Mouse (Mus musculus) CH12.LX (cell line): ENCODE results near the gene Hoxa13. TPM values are rescaled to one million over a fixed set of nuclear protein-coding genes. Genes with fewer than 3 reads are reported as not detected.

Source experiments
- DNase-seq: peaks from one replicate; pipeline ENCODE4 v3.0.0-alpha.2; 2013; ENCODE audit errors: extremely low read depth
- H3K27ac ChIP-seq: 2 replicates; pipeline ENCODE4 v1.5.1; 2012; ENCODE audit warnings: low read depth, mild to moderate bottlenecking, control low read depth, moderate library complexity; ENCODE audit not compliant: insufficient read depth
- H3K27me3 ChIP-seq: replicated peaks from 2 replicates; pipeline ENCODE3; 2012; ENCODE audit warnings: inconsistent platforms
- H3K36me3 ChIP-seq, 2 experiments: replicated peaks in 1 of 2; 2 replicates each; pipeline versions ENCODE3 to v1.6.1; 2012; ENCODE audit warnings: inconsistent platforms in 1 of 2, low read length in 1 of 2, mild to moderate bottlenecking in 1 of 2, mixed read lengths in 1 of 2, moderate library complexity in 1 of 2; ENCODE audit not compliant: control insufficient read depth in 1 of 2, insufficient read depth in 1 of 2
- H3K4me1 ChIP-seq, 2 experiments: 2 replicates each; pipeline ENCODE4 v1.6.1; 2012; ENCODE audit warnings: inconsistent platforms in 1 of 2, moderate library complexity in 1 of 2; ENCODE audit not compliant: insufficient read depth in 2 of 2, control insufficient read depth in 1 of 2
- H3K4me2 ChIP-seq: 2 replicates; pipeline ENCODE4 v1.6.1; 2012; ENCODE audit warnings: low read depth, mild to moderate bottlenecking, control low read depth; ENCODE audit not compliant: poor library complexity, insufficient read depth, severe bottlenecking
- H3K4me3 ChIP-seq, 3 experiments: fragments of 150-350 bp in 1 of 3; sonication (generic) in 1 of 3; replicated peaks in 1 of 3; 2 replicates each; pipeline versions ENCODE3 to v1.5.1; 2011 to 2012; ENCODE audit warnings: low read depth in 2 of 3, low read length in 2 of 3, mild to moderate bottlenecking in 2 of 3, moderate library complexity in 2 of 3, control low read depth in 1 of 3, improper control_type of control experiment in 1 of 3, inconsistent platforms in 1 of 3, mixed read lengths in 1 of 3; ENCODE audit not compliant: poor library complexity in 1 of 3
- H3K79me2 ChIP-seq: replicated peaks from 2 replicates; pipeline ENCODE4 v1.6.1; 2012; ENCODE audit warnings: mild to moderate bottlenecking, moderate library complexity; ENCODE audit not compliant: control insufficient read depth, poor library complexity, insufficient read depth, severe bottlenecking; ENCODE audit errors: extremely low read depth
- H3K9ac ChIP-seq: 2 replicates; pipeline ENCODE4 v1.6.1; 2012; ENCODE audit warnings: low read depth, mild to moderate bottlenecking, control low read depth, moderate library complexity; ENCODE audit not compliant: insufficient read depth
- H3K9me3 ChIP-seq: replicated peaks from 2 replicates; pipeline ENCODE3; 2012; ENCODE audit warnings: low read length, inconsistent platforms, mixed read lengths
- BHLHE40 ChIP-seq: IDR thresholded peaks from 2 replicates; pipeline ENCODE4 v1.6.1; 2011; ENCODE audit warnings: mild to moderate bottlenecking, low read depth, low read length, improper control_type of control experiment
- CTCF ChIP-seq, 2 experiments: IDR thresholded peaks in 1 of 2; conservative IDR thresholded peaks in 1 of 2; 2 replicates each; pipeline ENCODE4 v1.5.1; 2011 to 2012; ENCODE audit warnings: low read depth in 2 of 2, low read length in 2 of 2, improper control_type of control experiment in 1 of 2, inconsistent platforms in 1 of 2, mild to moderate bottlenecking in 1 of 2, moderate library complexity in 1 of 2
- E2F4 ChIP-seq: IDR thresholded peaks from 2 replicates; pipeline ENCODE4 v1.6.1; 2011; ENCODE audit warnings: low read depth, low read length, improper control_type of control experiment; ENCODE audit not compliant: insufficient replicate concordance
- ETS1 ChIP-seq: conservative IDR thresholded peaks from 2 replicates; pipeline ENCODE4 v1.6.1; 2012; ENCODE audit warnings: low read depth, mild to moderate bottlenecking, inconsistent platforms, low read length, improper control_type of control experiment, moderate library complexity
- GABPA ChIP-seq: IDR thresholded peaks from 2 replicates; pipeline ENCODE4 v1.6.1; 2012; ENCODE audit warnings: low read depth, low read length, improper control_type of control experiment, inconsistent platforms; ENCODE audit not compliant: insufficient replicate concordance
- KAT2A ChIP-seq: IDR thresholded peaks from 2 replicates; pipeline ENCODE4 v1.6.1; 2012; ENCODE audit warnings: low read length, improper control_type of control experiment, inconsistent platforms; ENCODE audit not compliant: insufficient replicate concordance
- MAFK ChIP-seq: IDR thresholded peaks from 2 replicates; pipeline ENCODE4 v1.6.1; 2011; ENCODE audit warnings: low read length, improper control_type of control experiment; ENCODE audit not compliant: insufficient replicate concordance
- MAX ChIP-seq: IDR thresholded peaks from 2 replicates; pipeline ENCODE4 v1.6.1; 2011; ENCODE audit warnings: low read length, improper control_type of control experiment
- MEF2A ChIP-seq: IDR thresholded peaks from 2 replicates; pipeline ENCODE4 v1.6.1; 2014; ENCODE audit warnings: low read depth, mild to moderate bottlenecking, inconsistent platforms, low read length, improper control_type of control experiment, borderline replicate concordance
- MXI1 ChIP-seq: IDR thresholded peaks from 2 replicates; pipeline ENCODE4 v1.6.1; 2011; ENCODE audit warnings: mild to moderate bottlenecking, low read depth, low read length, improper control_type of control experiment
- MYC ChIP-seq: IDR thresholded peaks from 2 replicates; pipeline ENCODE4 v1.6.1; 2011; ENCODE audit warnings: low read depth, mild to moderate bottlenecking, improper control_type of control experiment, low read length
- NELFE ChIP-seq: IDR thresholded peaks from 2 replicates; pipeline ENCODE4 v1.6.1; 2011; ENCODE audit warnings: low read depth, low read length, improper control_type of control experiment
- NRF1 ChIP-seq: IDR thresholded peaks from 2 replicates; pipeline ENCODE4 v1.6.1; 2014; ENCODE audit warnings: low read depth, mild to moderate bottlenecking, inconsistent platforms, low read length, improper control_type of control experiment, moderate library complexity
- PAX5 ChIP-seq: IDR thresholded peaks from 2 replicates; pipeline ENCODE4 v1.6.1; 2012; ENCODE audit warnings: low read length, inconsistent platforms, mixed read lengths
- POLR2AphosphoS2 ChIP-seq: IDR thresholded peaks from 2 replicates; pipeline ENCODE4 v1.6.1; 2011; ENCODE audit warnings: low read depth, low read length, improper control_type of control experiment
- RAD21 ChIP-seq: IDR thresholded peaks from 2 replicates; pipeline ENCODE4 v1.6.1; 2011; ENCODE audit warnings: low read depth, mild to moderate bottlenecking, low read length, improper control_type of control experiment, moderate library complexity
- SIN3A ChIP-seq: IDR thresholded peaks from 2 replicates; pipeline ENCODE4 v1.6.1; 2012; ENCODE audit warnings: low read length, improper control_type of control experiment, inconsistent platforms
- SMC3 ChIP-seq: IDR thresholded peaks from 2 replicates; pipeline ENCODE4 v1.6.1; 2011; ENCODE audit warnings: low read depth, low read length, improper control_type of control experiment
- UBTF ChIP-seq: IDR thresholded peaks from 2 replicates; pipeline ENCODE4 v1.6.1; 2012; ENCODE audit warnings: low read depth, mild to moderate bottlenecking, inconsistent platforms, low read length, improper control_type of control experiment, moderate library complexity
- USF1 ChIP-seq: IDR thresholded peaks from 2 replicates; pipeline ENCODE4 v1.6.1; 2014; ENCODE audit warnings: low read depth, mild to moderate bottlenecking, inconsistent platforms, low read length, improper control_type of control experiment
- USF2 ChIP-seq: conservative IDR thresholded peaks from 2 replicates; pipeline ENCODE4 v1.6.1; 2011; ENCODE audit warnings: low read depth, low read length, improper control_type of control experiment
- ZC3H11A ChIP-seq: IDR thresholded peaks from 2 replicates; pipeline ENCODE4 v1.6.1; 2012; ENCODE audit warnings: low read depth, mild to moderate bottlenecking, inconsistent platforms, low read length, improper control_type of control experiment
- ZMIZ1 ChIP-seq: IDR thresholded peaks from 2 replicates; pipeline ENCODE4 v1.6.1; 2012; ENCODE audit warnings: low read depth, mild to moderate bottlenecking, inconsistent platforms, low read length, improper control_type of control experiment
- ZNF384 ChIP-seq: IDR thresholded peaks from 2 replicates; pipeline ENCODE4 v1.6.1; 2012; ENCODE audit warnings: low read depth, low read length, improper control_type of control experiment, inconsistent platforms
- dilution Hi-C: fragments of 300-500 bp; cut with MboI; formaldehyde crosslinking; loops from 2 replicates; pipeline ENCODE4 v1.14.3; 2020; ENCODE audit warnings: low sequenced_read_pairs; ENCODE audit not compliant: extremely low pct_unique_long_range_greater_than_20kb, extremely low pct_ligation_motif_present
- in situ Hi-C: fragments of 300-500 bp; cut with MboI; formaldehyde crosslinking; loops from 3 replicates; pipeline ENCODE4 v1.14.3; 2019; ENCODE audit warnings: low sequenced_read_pairs, low pct_ligation_motif_present, low pct_unique_long_range_greater_than_20kb, mixed read lengths
- polyA plus RNA-seq: library from polyadenylated mRNA; unstranded; fragments of >175 nt; gene quantifications from 2 replicates; pipeline ENCODE4 v1.2.1, GENCODE M21; 2012; ENCODE audit warnings: low read depth; ENCODE audit not compliant: insufficient read length
- total RNA-seq, 2 experiments: library from RNA; depleted of rRNA; stranded (reverse); fragments of 300-350 nt in 1 of 2; fragments of >200 nt in 1 of 2; gene quantifications; 2 replicates each; pipeline ENCODE4 v1.2.3; 2012 to 2014

Gene Hoxa13
- total and polyA plus RNA-seq, 3 experiments, result 0.17 TPM; not detected in 2

DNA sequence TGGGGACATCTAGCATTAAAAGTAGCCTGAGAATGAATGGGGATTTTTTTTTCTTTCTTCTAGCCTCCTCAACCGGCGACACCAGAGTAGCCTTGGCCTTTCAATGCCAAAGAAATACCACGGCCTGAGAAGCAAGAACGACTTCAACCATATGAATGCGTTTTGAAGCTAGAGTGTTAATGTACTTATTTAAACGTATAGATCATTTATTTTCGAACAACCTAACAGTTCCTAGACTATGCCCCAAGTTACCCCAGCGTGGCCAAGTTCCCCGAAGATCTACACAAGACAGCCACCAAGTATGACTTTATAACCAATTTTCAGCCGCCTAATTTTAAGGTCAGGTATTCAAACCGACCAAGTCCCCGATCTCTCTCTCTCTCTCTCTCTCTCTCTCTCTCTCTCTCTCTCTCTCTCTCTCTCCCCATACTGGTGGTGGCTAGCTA, 39.8 kb downstream of the Hoxa13 start:
- Histone ChIP-seq H3K9ac (peak overlapping the region; percentile 78), H3K36me3 (peaks cover 0 to 6% of the 10 kb centered on the region in 2 experiments), H3K4me3 (peak overlapping the region; percentile 75 to 87 (median 76)), H3K79me2 (no peaks in the 10 kb centered on the region), H3K27me3 (no peaks in the 10 kb centered on the region), H3K9me3 (peaks cover 26% of the 10 kb centered on the region), H3K4me2 (peak overlapping the region; percentile 57), H3K27ac (no peak overlapping the region), H3K4me1 (peaks cover 0 to 13% of the 10 kb centered on the region in 2 experiments; a peak in 2 of 4 replicates)
- in situ Hi-C loops, result loop anchor here (10.0 to 25.0 kb wide), 3 partner anchors 209 to 1006 kb away; partner anchors contain the start of gene Skap2
- dilution Hi-C loops, result no loop called here
- TF ChIP-seq MAX, result no peak
- no peak for TF ChIP-seq CTCF (conservative IDR thresholded peaks at IDR 0.05 in 1 of 2, IDR thresholded peaks at IDR 0.05 in 1 of 2; ENCODE audit: low read depth in 2 of 2, low read length in 2 of 2)
- TF ChIP-seq RAD21, result no peak
- TF ChIP-seq UBTF, result no peak
- no peak for TF ChIP-seq ZC3H11A
- no peak for TF ChIP-seq MAFK
- TF ChIP-seq E2F4, result no peak
- TF ChIP-seq KAT2A, result no peak
- no peak for TF ChIP-seq NRF1
- TF ChIP-seq NELFE, result no peak
- no peak for TF ChIP-seq MEF2A
- TF ChIP-seq SMC3, result no peak
- no peak for TF ChIP-seq MXI1
- TF ChIP-seq GABPA, result no peak
- TF ChIP-seq USF2, result no peak
- no peak for TF ChIP-seq ZNF384
- TF ChIP-seq PAX5, result no peak
- TF ChIP-seq MYC, result no peak
- TF ChIP-seq BHLHE40, result no peak
- no peak for DNase-seq

DNA sequence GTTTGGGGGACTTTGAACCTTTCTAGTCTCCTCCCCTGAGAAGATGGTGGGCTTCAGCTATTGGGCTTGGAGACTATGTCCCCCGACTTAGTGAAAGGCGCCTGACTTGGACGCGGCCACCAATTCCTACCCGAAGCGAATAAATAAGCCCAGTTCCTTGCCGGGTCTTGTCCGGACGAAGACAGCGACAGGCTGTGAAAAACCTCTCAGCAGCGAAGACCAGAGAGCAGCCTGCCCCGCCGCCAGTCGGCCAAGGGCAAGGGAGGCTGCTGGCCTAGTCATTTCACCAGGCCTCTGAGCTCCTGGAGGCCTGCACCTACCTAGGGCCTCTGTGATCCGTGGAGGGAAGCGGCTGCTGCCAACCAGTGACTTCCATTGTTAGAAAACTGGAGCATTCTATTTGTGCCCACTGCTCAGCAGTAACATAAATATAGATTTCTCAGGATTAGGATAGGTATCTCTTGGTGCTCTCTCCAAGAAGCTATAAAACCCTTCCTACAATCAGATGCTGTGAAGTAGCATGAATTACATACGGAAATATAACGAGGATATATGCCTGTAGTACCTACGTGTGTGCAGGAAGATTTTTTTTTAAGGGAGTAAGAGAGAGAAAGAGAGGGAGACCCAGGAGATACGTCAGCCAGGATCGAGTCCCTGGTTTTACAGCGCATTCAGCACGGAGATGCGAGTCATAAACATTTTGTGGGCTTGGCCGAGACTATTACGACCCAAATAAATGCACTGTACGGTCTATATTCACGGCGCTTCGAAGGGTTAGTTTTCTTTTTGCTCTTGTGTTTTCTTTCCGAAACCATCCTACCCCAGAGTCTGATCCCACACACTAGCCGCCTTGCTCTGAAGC, 40.4 kb downstream of the Hoxa13 start:
- H3K79me2 ChIP-seq, result no peaks in the 10 kb centered on the region
- no peaks in the 10 kb centered on the region for H3K27me3 ChIP-seq
- H3K36me3 ChIP-seq, result no peaks in the 10 kb centered on the region
- no peak overlapping the region for H3K4me2 ChIP-seq
- DNase-seq, result no peak
- H3K9ac ChIP-seq, result no peak overlapping the region
- no peak overlapping the region for H3K4me3 ChIP-seq
- TF ChIP-seq MEF2A, result no peak
- TF ChIP-seq POLR2AphosphoS2, result no peak
- no peak for TF ChIP-seq USF1
- no peak for TF ChIP-seq SIN3A
- no peak for TF ChIP-seq ETS1
- TF ChIP-seq ZC3H11A, result no peak
- TF ChIP-seq ZMIZ1, result no peak
- TF ChIP-seq PAX5, result no peak
- H3K27ac ChIP-seq, result no peak overlapping the region
- H3K4me1 ChIP-seq, result peaks cover 0 to 13% of the 10 kb centered on the region in 2 experiments; a peak in 2 of 4 replicates
- in situ Hi-C loops (loop anchor here (10.0 to 25.0 kb wide), 3 partner anchors 208 to 1005 kb away; partner anchors contain the start of gene Skap2), dilution Hi-C loops (no loop called here)
- peaks cover 20% of the 10 kb centered on the region for H3K9me3 ChIP-seq
